Mouse (Mus musculus): ENCODE measurements around the gene Asb5.

DNA sequence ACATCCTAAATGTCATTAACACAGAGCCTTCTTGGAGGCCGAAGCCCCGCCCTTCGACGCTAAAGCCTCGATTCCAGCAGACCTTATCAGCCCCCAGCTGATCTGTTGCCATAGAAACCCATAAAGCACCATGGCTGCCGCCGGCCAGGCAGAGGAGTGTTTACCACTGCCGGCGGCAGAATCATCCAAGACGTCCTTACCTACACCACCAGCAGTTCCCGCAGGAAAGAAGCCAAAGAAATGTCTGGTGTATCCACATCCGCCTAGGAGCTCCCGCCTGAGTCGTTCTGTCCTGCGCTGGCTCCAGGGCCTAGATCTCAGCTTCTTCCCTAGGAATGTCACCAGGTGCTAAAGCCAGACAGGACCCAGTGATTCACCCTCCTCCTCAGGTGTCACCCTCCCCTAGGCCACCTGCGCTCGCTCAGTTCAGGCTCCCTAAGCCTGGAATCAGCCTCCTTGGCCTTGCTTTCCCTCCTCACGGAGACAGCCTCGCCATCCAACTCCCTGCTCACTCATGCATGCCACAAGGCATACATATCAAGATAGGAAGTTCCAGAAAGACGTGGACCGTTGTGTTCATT lies 71.4 kb downstream of the Asb5 start, which contains the start of gene Spata4:
- no peak for TF ChIP-seq POLR2A (IDR thresholded peaks at IDR 0.05; ENCODE audit: low read depth, low read length)
- no peak for TF ChIP-seq CTCF (IDR thresholded peaks at IDR 0.05; ENCODE audit: extremely low read depth, insufficient read depth, insufficient read length, insufficient replicate concordance)

Measured in spleen, adult 2 months (tissue).